Mouse (Mus musculus) midbrain, embryonic 10.5 days (tissue): Measurements from ENCODE around the gene Gm44973. TPM values are rescaled to one million over a fixed set of nuclear protein-coding genes. Genes with fewer than 3 reads are reported as not detected.

ENCODE experiments used
- DNase-seq: peaks from one replicate; pipeline ENCODE4 v3.0.0-alpha.2; 2017; ENCODE audit warnings: low spot score
- H3K27ac ChIP-seq: fragments of 300-500 bp; sonication (generic); replicated peaks from 2 replicates; pipeline ENCODE4 v1.5.1; 2016; ENCODE audit warnings: mild to moderate bottlenecking
- H3K27me3 ChIP-seq: fragments of 300-500 bp; sonication (generic); 2 replicates; pipeline ENCODE4 v1.6.1; 2016; ENCODE audit warnings: low read depth, mild to moderate bottlenecking; ENCODE audit not compliant: poor library complexity, severe bottlenecking
- H3K36me3 ChIP-seq: fragments of 300-500 bp; sonication (generic); 2 replicates; pipeline ENCODE4 v1.6.1; 2016; ENCODE audit warnings: mild to moderate bottlenecking, moderate library complexity
- H3K4me1 ChIP-seq: fragments of 300-500 bp; sonication (generic); 2 replicates; pipeline ENCODE4 v1.6.1; 2016
- H3K4me3 ChIP-seq: fragments of 300-500 bp; sonication (generic); 2 replicates; pipeline ENCODE4 v1.5.1; 2016; ENCODE audit warnings: mild to moderate bottlenecking, moderate library complexity
- H3K9me3 ChIP-seq: fragments of 300-500 bp; sonication (generic); replicated peaks from 2 replicates; pipeline ENCODE4 v1.6.1; 2016; ENCODE audit warnings: mild to moderate bottlenecking
- WGBS: fragments of 180-500 bp; shearing (Covaris S2); methylation state at CpG from one replicate; pipeline ENCODE4 v1.1.7; 2016; 5-methylcytosine and 5-hydroxymethylcytosine counted together
- polyA plus RNA-seq: library from polyadenylated mRNA; unstranded; fragments of >200 nt; fragmentation: Nextera tagmentation; extraction: Ambion mirVana; gene quantifications from 2 replicates; pipeline ENCODE4 v1.2.1, GENCODE M21; 2016

Gene Gm44973
- polyA plus RNA-seq, 1 experiment from 2014 or later, result 1.2 TPM

DNA sequence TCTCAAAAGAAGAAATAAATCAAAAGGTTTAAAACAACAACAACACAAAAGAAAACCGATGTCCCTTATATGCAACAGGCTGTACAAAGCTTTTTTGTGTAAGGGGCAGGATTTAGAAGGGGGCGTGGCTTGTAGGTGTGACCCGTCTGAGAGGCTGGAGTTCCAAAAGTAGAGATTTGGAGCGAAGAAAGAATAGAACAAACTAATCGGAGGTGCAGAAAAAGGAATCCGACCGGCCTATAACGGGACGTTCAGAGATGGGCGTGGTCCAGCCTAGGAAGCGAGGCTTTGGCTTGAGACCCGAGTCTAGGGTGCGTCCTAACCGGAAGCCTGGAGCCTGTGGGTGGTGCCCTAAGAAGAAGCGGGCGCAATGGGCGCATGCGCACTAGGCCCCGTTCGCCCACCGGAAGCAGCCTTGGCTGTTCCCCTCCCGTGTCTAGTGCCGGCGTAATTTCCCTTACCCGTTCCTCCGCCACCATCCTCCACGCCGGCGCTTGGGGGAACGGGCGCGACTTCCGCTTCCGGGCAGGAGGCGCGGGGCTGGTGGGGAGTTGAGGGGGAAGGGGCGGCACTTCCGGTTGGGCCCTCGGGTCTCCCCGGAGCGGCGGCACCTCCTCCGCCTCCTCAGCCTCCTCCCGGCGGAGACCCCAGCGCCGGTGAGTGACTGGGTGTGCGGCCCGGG is 4.8 kb downstream of the Gm44973 start, which contains the start of the genes Zfp865 and Ccdc106:
Zfp865 (plus strand) TSS at position 377 of the 682 bp plus-strand sequence.
Ccdc106 (plus strand) TSS at position 554 of the 682 bp plus-strand sequence.
- DNase-seq, result peak; percentile 100
- Histone ChIP-seq H3K4me3 (peak within 1 kb of the TSS; percentile 93), H3K36me3 (peaks cover 51% of the 10 kb centered on the region), H3K4me1 (peaks cover 31% of the 10 kb centered on the region), H3K27me3 (no peaks in the 10 kb centered on the region), H3K9me3 (no peaks in the 10 kb centered on the region), H3K27ac (peak within 1 kb of the TSS; percentile 96)
- under 1% methylated on average over 49 of the region's 49 CpGs for WGBS

DNA sequence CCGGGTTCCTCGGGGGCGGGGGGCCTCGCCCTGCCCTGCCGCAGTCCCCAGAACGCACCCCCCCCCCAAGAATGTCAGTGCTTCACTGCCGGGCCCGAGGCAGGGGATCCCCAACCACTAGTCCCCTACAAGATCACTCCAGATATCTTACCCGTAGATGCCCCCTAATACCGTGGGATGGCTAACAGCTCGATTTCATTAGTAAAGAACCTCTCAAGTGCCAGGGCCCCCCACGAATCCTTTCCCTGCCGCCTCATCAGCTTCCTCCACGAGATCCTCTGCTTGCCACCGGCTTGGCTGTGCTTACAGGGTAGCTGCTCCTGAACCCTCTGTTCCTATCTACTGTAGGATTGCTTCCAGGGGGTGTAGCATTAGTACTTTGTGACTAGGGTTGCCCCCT is 5.4 kb downstream of the Gm44973 start:
- H3K27ac ChIP-seq, result peak overlapping the region; percentile 96
- H3K9me3 ChIP-seq, result no peaks in the 10 kb centered on the region
- peaks cover 56% of the 10 kb centered on the region for H3K36me3 ChIP-seq
- H3K4me1 ChIP-seq, result peaks cover 30% of the 10 kb centered on the region
- peak overlapping the region; percentile 93 for H3K4me3 ChIP-seq
- no peaks in the 10 kb centered on the region for H3K27me3 ChIP-seq
- 1% methylated on average over 13 of the region's 15 CpGs for WGBS
- DNase-seq, result no peak

DNA sequence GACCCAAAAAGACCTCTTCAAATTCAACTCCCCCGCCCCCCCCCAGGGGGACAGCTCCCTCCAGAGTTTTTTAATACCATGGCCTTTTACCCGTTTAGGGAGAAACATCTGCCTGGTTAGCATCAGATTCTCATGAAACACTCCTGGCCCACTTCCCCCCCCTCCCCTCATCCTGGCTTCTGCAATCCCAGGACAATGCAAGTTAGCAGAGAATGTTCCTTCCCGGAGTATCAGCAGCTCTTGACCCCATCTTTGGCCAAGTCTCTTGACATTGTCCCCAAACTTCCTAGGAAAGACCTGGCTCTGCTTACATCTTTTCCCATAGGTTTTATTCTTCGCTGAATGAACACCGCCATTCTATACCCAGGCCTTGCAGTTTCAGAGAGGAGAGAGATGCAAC is 5.9 kb downstream of the Gm44973 start:
- DNase-seq, result no peak
- 57% methylated on average over 5 of the region's 5 CpGs for WGBS
- H3K27ac ChIP-seq, result peak overlapping the region; percentile 96
- H3K36me3 ChIP-seq, result peaks cover 61% of the 10 kb centered on the region
- H3K27me3 ChIP-seq, result no peaks in the 10 kb centered on the region
- peaks cover 25% of the 10 kb centered on the region for H3K4me1 ChIP-seq
- no peaks in the 10 kb centered on the region for H3K9me3 ChIP-seq
- H3K4me3 ChIP-seq, result peak overlapping the region; percentile 93

DNA sequence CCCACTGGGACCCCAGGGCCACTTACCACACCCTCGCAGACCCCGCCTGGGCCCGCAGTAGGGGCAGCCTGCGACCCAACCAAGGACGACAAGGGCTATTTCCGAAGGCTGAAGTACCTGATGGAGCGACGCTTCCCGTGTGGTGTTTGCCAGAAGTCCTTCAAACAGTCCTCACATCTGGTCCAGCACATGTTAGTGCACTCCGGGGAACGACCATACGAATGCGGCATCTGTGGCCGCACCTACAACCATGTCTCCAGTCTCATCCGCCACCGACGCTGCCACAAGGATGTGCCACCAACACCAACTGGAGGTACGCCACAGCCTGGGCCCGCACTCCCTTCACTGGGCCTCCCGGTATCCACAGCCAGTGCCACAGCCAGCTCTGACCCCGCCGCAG is 14.2 kb downstream of the Gm44973 start:
- H3K27ac ChIP-seq, result no peak overlapping the region
- no peak overlapping the region for H3K4me3 ChIP-seq
- no peak for DNase-seq
- peaks cover 99% of the 10 kb centered on the region for H3K36me3 ChIP-seq
- H3K4me1 ChIP-seq, result no peaks in the 10 kb centered on the region
- H3K9me3 ChIP-seq, result peaks cover 41% of the 10 kb centered on the region
- 95% methylated on average over 22 of the region's 22 CpGs for WGBS
- peaks cover 16% of the 10 kb centered on the region for H3K27me3 ChIP-seq

DNA sequence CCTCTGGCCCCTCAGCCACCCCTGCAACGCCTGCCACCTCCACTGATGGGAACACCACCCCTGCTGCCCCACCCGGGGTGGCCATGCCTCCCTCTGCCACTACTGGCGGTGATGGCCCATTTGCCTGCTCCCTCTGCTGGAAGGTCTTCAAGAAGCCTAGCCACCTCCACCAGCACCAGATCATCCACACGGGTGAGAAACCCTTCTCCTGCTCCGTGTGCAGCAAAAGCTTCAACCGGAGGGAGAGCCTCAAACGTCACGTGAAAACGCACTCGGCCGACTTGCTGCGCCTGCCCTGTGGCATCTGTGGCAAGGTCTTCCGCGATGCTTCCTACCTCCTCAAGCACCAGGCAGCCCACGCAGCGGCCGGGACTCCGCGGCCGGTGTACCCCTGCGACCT is 14.7 kb downstream of the Gm44973 start:
- H3K27me3 ChIP-seq, result peaks cover 16% of the 10 kb centered on the region
- H3K4me3 ChIP-seq, result peak overlapping the region; percentile 27; the same call in 1 of the 2 replicates
- peaks cover 99% of the 10 kb centered on the region for H3K36me3 ChIP-seq
- WGBS, result 92% methylated on average over 21 of the region's 21 CpGs
- no peaks in the 10 kb centered on the region for H3K4me1 ChIP-seq
- no peak overlapping the region for H3K27ac ChIP-seq
- DNase-seq, result no peak
- H3K9me3 ChIP-seq, result peaks cover 41% of the 10 kb centered on the region

DNA sequence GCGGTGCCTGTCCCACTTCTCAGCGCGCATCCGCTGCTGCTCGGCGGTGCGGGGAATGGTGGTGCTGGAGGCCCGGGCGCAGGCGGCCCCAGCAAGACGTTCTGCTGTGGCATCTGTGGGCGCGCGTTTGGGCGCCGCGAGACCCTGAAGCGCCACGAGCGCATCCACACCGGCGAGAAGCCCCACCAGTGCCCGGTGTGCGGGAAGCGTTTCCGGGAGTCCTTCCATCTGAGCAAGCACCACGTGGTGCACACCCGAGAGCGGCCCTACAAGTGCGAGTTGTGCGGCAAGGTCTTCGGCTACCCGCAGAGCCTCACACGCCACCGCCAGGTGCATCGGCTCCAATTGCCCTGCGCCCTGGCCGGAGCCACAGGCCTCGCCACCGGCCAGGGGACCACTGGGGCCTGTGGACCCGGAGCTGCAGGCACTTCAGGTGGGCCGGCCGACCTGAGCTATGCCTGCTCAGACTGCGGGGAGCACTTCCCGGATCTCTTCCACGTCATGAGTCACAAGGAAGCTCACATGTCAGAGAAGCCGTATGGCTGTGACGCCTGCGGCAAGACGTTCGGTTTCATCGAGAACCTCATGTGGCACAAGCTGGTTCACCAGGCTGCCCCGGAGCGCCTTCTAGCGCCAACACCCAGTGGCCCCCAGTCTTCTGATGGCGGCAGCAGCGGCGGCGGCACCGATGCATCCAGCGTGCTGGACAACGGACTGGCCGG is 15.4 kb downstream of the Gm44973 start:
- WGBS, result 84% methylated on average over 63 of the region's 63 CpGs
- Histone ChIP-seq H3K27me3 (peaks cover 16% of the 10 kb centered on the region), H3K4me1 (no peaks in the 10 kb centered on the region), H3K9me3 (peaks cover 44% of the 10 kb centered on the region), H3K27ac (no peak overlapping the region), H3K4me3 (peak overlapping the region; percentile 27), H3K36me3 (peaks cover 99% of the 10 kb centered on the region)
- DNase-seq, result no peak

DNA sequence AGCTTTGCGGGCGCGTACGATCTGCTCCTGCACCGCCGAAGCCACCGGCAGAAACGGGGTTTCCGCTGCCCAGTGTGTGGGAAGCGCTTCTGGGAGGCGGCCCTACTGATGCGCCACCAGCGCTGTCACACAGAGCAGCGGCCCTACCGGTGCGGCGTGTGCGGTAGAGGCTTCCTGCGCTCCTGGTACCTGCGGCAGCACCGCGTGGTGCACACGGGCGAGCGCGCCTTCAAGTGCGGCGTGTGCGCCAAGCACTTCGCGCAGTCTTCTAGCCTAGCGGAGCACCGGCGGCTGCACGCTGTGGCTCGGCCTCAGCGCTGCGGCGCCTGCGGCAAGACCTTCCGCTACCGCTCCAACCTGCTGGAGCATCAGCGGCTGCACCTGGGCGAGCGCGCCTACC is 16.2 kb downstream of the Gm44973 start:
- peaks cover 99% of the 10 kb centered on the region for H3K36me3 ChIP-seq
- 70% methylated on average over 46 of the region's 46 CpGs for WGBS
- no peak overlapping the region for H3K4me3 ChIP-seq
- no peak for DNase-seq
- H3K27ac ChIP-seq, result no peak overlapping the region
- H3K27me3 ChIP-seq, result peaks cover 16% of the 10 kb centered on the region
- H3K4me1 ChIP-seq, result no peaks in the 10 kb centered on the region
- H3K9me3 ChIP-seq, result peaks cover 48% of the 10 kb centered on the region

DNA sequence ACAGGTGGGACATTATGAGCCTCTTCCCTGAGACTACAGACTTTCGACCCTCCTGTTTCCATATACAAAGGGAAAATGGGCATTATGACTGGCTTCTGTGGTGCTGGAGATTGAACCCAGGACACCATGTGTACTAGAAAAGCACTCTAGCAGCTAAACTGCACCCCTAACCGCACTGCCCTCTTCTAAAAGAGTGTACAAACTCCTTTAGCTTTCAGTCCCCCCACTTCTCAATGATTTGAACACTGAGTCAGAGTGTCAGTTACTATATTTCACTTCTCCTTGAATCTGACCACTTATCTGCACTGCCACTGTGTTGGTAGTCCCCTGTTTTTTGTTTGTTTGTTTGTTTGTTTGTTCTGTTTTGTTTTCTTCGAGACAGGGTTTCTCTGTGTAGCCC is 18.5 kb downstream of the Gm44973 start, which contains the start of gene 4632433K11Rik:
4632433K11Rik (plus strand) TSS at position 301 of the 400 bp plus-strand sequence.
- no peak within 1 kb of the TSS for H3K27ac ChIP-seq
- 87% methylated on average over 3 of the region's 3 CpGs for WGBS
- DNase-seq, result no peak
- peaks cover 77% of the 10 kb centered on the region for H3K36me3 ChIP-seq
- peaks cover 47% of the 10 kb centered on the region for H3K9me3 ChIP-seq
- peaks cover 16% of the 10 kb centered on the region for H3K27me3 ChIP-seq
- no peak within 1 kb of the TSS for H3K4me3 ChIP-seq
- peaks cover 11% of the 10 kb centered on the region for H3K4me1 ChIP-seq

DNA sequence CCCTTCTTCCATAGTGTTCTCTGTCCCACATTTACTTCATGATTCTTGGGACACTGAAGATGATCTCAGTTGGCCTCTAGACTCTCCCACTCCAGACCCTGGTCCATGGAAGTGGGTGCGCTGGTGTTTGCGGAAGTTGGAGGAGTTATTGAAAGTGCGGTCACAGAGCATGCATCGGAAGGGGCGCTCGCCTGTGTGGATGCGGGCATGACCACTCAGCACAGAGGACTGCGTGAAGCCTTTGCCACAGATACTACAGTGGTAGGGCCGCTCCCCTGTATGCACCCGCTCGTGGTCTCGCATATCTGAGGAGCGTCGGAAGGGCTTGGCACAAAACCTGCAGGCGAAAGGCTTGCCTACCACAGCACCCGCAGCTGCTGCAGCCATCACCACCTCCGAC is 20.3 kb downstream of the Gm44973 start:
- Histone ChIP-seq H3K9me3 (peaks cover 28% of the 10 kb centered on the region), H3K4me3 (no peak overlapping the region), H3K36me3 (peaks cover 66% of the 10 kb centered on the region), H3K27me3 (peaks cover 5% of the 10 kb centered on the region; the same call in 1 of the 2 replicates), H3K27ac (no peak overlapping the region), H3K4me1 (peaks cover 21% of the 10 kb centered on the region)
- DNase-seq, result no peak
- 97% methylated on average over 17 of the region's 17 CpGs for whole genome bisulfite sequencing

DNA sequence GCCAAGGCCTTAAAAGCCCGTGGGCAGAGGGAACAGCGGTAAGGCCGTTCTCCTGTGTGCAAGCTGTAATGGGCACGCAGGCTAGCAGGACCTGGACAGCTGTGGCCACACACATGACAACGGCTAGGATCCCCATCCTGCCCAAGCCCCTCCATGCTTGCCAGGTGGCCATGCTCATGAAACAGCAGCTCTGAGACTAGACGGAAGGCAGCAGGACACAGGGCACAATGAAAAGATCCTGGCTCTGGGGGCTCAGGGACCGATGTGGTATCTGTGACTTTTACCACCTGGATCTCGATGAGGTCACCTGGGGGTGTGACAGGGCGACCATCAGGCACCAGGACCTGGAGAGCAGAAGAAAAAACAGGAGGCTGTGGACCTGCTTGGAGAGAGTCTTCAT is 20.8 kb downstream of the Gm44973 start:
- H3K27ac ChIP-seq, result no peak overlapping the region
- H3K36me3 ChIP-seq, result peaks cover 64% of the 10 kb centered on the region
- peaks cover 21% of the 10 kb centered on the region for H3K4me1 ChIP-seq
- H3K4me3 ChIP-seq, result no peak overlapping the region
- 0 out of 2 replicates have a peak, but pooled peaks cover under 1% of the 10 kb centered on the region for H3K27me3 ChIP-seq
- WGBS, result 94% methylated on average over 9 of the region's 9 CpGs
- peaks cover 23% of the 10 kb centered on the region for H3K9me3 ChIP-seq
- no peak for DNase-seq

DNA sequence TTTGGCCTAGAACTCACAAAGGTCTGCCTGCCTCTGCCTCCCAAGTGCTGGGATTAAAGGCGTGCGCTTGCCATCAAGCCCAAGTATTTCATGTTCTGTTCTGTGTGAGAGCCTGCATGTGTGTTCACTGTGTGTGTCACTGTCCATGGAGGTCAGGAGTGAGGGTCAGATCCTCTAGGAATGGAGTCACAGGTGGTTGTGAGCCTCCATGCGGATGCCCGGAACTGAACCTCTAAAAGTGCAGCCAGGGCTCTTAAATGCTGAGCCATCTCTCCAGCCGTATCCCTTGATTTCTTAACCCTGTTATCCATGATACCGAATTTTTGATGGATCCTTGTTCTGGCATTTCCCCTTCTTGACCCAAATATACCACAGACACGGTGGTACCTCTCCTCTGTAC is 21.7 kb downstream of the Gm44973 start:
- H3K4me3 ChIP-seq, result no peak overlapping the region
- H3K27ac ChIP-seq, result no peak overlapping the region
- 94% methylated on average over 7 of the region's 7 CpGs for WGBS
- H3K4me1 ChIP-seq, result peaks cover 21% of the 10 kb centered on the region
- peaks cover 14% of the 10 kb centered on the region for H3K9me3 ChIP-seq
- H3K27me3 ChIP-seq, result no peaks in the 10 kb centered on the region
- H3K36me3 ChIP-seq, result peaks cover 61% of the 10 kb centered on the region
- no peak for DNase-seq

DNA sequence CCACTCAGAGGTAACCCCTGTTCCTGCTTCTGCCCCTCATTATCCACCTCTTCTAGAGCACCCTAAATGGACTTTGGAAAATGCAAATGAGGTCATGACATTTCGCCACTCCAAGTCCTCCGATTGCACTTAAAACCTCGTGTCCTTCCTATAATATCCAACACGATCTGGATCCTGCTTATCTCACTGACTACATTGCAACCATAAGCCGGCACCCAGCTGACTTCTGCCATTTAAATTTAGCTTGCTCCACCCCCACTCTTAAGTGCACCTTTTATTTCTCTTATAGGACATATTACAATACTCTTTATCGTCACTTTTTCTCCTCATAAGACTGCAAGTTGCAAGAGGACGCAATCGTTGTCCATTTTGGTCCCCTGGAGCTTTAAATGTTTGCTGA is 22.2 kb downstream of the Gm44973 start:
- peaks cover 21% of the 10 kb centered on the region for H3K4me1 ChIP-seq
- peak overlapping the region; percentile 64 for H3K4me3 ChIP-seq
- H3K27me3 ChIP-seq, result no peaks in the 10 kb centered on the region
- WGBS, result 92% methylated on average over 8 of the region's 8 CpGs
- no peak for DNase-seq
- peaks cover 10% of the 10 kb centered on the region; the same call in 1 of the 2 replicates for H3K9me3 ChIP-seq
- peak overlapping the region; percentile 94 for H3K27ac ChIP-seq
- H3K36me3 ChIP-seq, result peaks cover 57% of the 10 kb centered on the region
